Mouse (Mus musculus) megakaryocyte, embryonic 14.5 days (primary cell): ENCODE data around the gene Ciz1.

Source experiments
- FLI1 ChIP-seq: IDR thresholded peaks from 2 replicates; pipeline ENCODE4 v1.6.1; 2012; ENCODE audit warnings: low read length, inconsistent platforms, mixed read lengths
- GATA1 ChIP-seq: IDR thresholded peaks from 3 replicates; pipeline ENCODE4 v1.6.1; 2012; ENCODE audit warnings: mixed read lengths, low read length, inconsistent platforms, borderline replicate concordance

DNA sequence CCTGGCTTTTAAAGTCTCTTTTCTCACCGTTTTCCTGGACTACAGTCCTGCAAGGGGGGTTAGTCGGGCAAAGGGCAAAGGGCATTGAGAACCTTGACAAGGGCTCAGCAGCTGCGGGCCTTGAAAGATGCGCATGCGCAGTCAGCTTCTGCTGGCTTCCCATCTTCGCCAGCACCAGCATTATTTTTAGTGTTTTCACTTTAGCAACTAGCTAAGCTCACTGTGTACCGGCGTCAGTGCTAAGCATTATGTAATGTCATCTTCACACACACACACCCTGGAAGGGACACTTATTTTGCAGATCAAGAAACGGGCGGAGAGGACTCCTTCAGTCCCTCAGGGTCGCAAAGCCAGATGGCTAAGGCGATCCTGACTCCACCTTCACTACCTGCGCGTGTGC, 8.6 kb downstream of the Ciz1 start:
- TF ChIP-seq GATA1 (no peak), FLI1 (no peak)
